Mouse (Mus musculus): ENCODE data around the gene Acrbp. TPM values are rescaled to one million over a fixed set of nuclear protein-coding genes. Genes with fewer than 3 reads are reported as not detected.

Gene Acrbp
- polyA plus RNA-seq, 1 experiment: 5.4 TPM

DNA sequence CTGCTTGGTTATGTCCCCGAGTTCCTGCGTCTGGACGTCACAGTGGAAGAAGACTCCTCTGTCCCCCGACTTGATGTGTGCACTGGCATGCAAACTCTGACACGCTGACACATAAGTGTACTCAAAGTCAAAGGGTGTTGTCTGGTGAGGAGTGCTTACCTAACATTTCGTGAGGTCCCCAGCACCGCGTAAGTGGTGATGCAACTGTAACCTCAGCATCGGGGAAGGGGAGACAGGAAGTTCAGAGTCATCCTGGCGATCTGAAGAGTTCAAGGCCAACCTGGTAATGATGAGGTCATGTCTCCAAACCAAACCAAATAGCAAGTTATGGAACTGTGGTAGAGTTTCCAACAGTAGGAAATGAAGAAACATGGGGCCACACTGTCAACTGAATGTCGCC is 63.1 kb downstream of the Acrbp start:
- H3K4me1 ChIP-seq (ENCODE audit: control insufficient read depth, insufficient read depth, low read length): no peaks in the 10 kb centered on the region
- H3K27ac ChIP-seq (ENCODE audit: insufficient read depth, low read length): no peak overlapping the region
- TF ChIP-seq POLR2A (IDR thresholded peaks at IDR 0.05; ENCODE audit: low read depth, low read length) (no peak), CTCF (IDR thresholded peaks at IDR 0.05; ENCODE audit: borderline replicate concordance, insufficient read depth, low read length) (no peak)
- no peak overlapping the region for H3K4me3 ChIP-seq (ENCODE audit: insufficient read depth, low read length)

Other genes starting within 250 kb of the Acrbp start
- 9.1 and 11.7 TPM in 2 replicates for gene Spsb2, start 241.0 kb upstream of the Acrbp start, polyA plus RNA-seq (2011; ENCODE audit: insufficient read length, low read depth, missing spikeins)
- 372 and 458 TPM in 2 replicates for gene Tpi1, start 235.4 kb upstream of the Acrbp start, polyA plus RNA-seq (2011; ENCODE audit: insufficient read length, low read depth, missing spikeins)
- 87.6 and 105 TPM in 2 replicates for gene Usp5, start 220.2 kb upstream of the Acrbp start, polyA plus RNA-seq (2011; ENCODE audit: insufficient read length, low read depth, missing spikeins)
- 42.0 and 61.1 TPM in 2 replicates for gene Cdca3, start 220.1 kb upstream of the Acrbp start, polyA plus RNA-seq (2011; ENCODE audit: insufficient read length, low read depth, missing spikeins)
- gene Gnb3, start 209.4 kb upstream of the Acrbp start, polyA plus RNA-seq (2011; ENCODE audit: insufficient read length, low read depth, missing spikeins): 0.45 and 0.72 TPM in 2 replicates
- 72.7 and 76.7 TPM in 2 replicates for gene P3h3, start 191.9 kb upstream of the Acrbp start, polyA plus RNA-seq (2011; ENCODE audit: insufficient read length, low read depth, missing spikeins)
- gene Gpr162, start 185.7 kb upstream of the Acrbp start, polyA plus RNA-seq (2011; ENCODE audit: insufficient read length, low read depth, missing spikeins): 0.55 and 0.63 TPM in 2 replicates
- not detected in 2 replicates for gene Cd4, start 161.5 kb upstream of the Acrbp start, polyA plus RNA-seq (2011; ENCODE audit: insufficient read length, low read depth, missing spikeins)
- 1.2 TPM in 2 replicates for gene Lag3, start 138.0 kb upstream of the Acrbp start, polyA plus RNA-seq (2011; ENCODE audit: insufficient read length, low read depth, missing spikeins)
- 602 and 622 TPM in 2 replicates for gene Ptms, start 129.6 kb upstream of the Acrbp start, polyA plus RNA-seq (2011; ENCODE audit: insufficient read length, low read depth, missing spikeins)
- gene Mlf2, start 118.3 kb upstream of the Acrbp start, polyA plus RNA-seq (2011; ENCODE audit: insufficient read length, low read depth, missing spikeins): 250 and 255 TPM in 2 replicates
- 77.4 and 94.3 TPM in 2 replicates for gene Cops7a, start 84.2 kb upstream of the Acrbp start, polyA plus RNA-seq (2011; ENCODE audit: insufficient read length, low read depth, missing spikeins)
- 1.9 TPM in 1 of 2 replicates, not detected in the other for gene Pianp, start 53.0 kb upstream of the Acrbp start, polyA plus RNA-seq (2011; ENCODE audit: insufficient read length, low read depth, missing spikeins)
- gene Zfp384, start 40.5 kb upstream of the Acrbp start, polyA plus RNA-seq (2011; ENCODE audit: insufficient read length, low read depth, missing spikeins): 46.3 and 63.5 TPM in 2 replicates
- gene Ing4, start 9.9 kb upstream of the Acrbp start, polyA plus RNA-seq (2011; ENCODE audit: insufficient read length, low read depth, missing spikeins): 48.3 and 52.2 TPM in 2 replicates
- gene Lpar5, start 18.2 kb downstream of the Acrbp start, polyA plus RNA-seq (2011; ENCODE audit: insufficient read length, low read depth, missing spikeins): not detected in 2 replicates
- gene Chd4, start 46.3 kb downstream of the Acrbp start, polyA plus RNA-seq (2011; ENCODE audit: insufficient read length, low read depth, missing spikeins): 156 and 178 TPM in 2 replicates
- 35.9 and 41.6 TPM in 2 replicates for gene Nop2, start 82.2 kb downstream of the Acrbp start, polyA plus RNA-seq (2011; ENCODE audit: insufficient read length, low read depth, missing spikeins)
- gene Iffo1, start 95.6 kb downstream of the Acrbp start, polyA plus RNA-seq (2011; ENCODE audit: insufficient read length, low read depth, missing spikeins): 10.4 and 12.0 TPM in 2 replicates
- 571 and 859 TPM in 2 replicates for gene Gapdh, start 116.8 kb downstream of the Acrbp start, polyA plus RNA-seq (2011; ENCODE audit: insufficient read length, low read depth, missing spikeins)
- 75.8 and 137 TPM in 2 replicates for gene Ncapd2, start 142.0 kb downstream of the Acrbp start, polyA plus RNA-seq (2011; ENCODE audit: insufficient read length, low read depth, missing spikeins)
- 76.2 and 76.9 TPM in 2 replicates for gene Mrpl51, start 142.1 kb downstream of the Acrbp start, polyA plus RNA-seq (2011; ENCODE audit: insufficient read length, low read depth, missing spikeins)
- gene Vamp1, start 165.9 kb downstream of the Acrbp start, polyA plus RNA-seq (2011; ENCODE audit: insufficient read length, low read depth, missing spikeins): 4.2 and 4.3 TPM in 2 replicates
- 5.7 and 6.3 TPM in 2 replicates for gene Tapbpl, start 182.2 kb downstream of the Acrbp start, polyA plus RNA-seq (2011; ENCODE audit: insufficient read length, low read depth, missing spikeins)
- not detected in 2 replicates for gene Cd27, start 187.3 kb downstream of the Acrbp start, polyA plus RNA-seq (2011; ENCODE audit: insufficient read length, low read depth, missing spikeins)
- not detected in 2 replicates for gene Tuba3a, start 236.4 kb downstream of the Acrbp start, polyA plus RNA-seq (2011; ENCODE audit: insufficient read length, low read depth, missing spikeins)

Measured in embryonic fibroblast, embryonic 13.5 days (primary cell).